Mouse (Mus musculus): ENCODE measurements around the gene Gm10563. TPM values are rescaled to one million over a fixed set of nuclear protein-coding genes. Genes with fewer than 3 reads are reported as not detected.
"Not testable (repeated sequence)": the region's sequence is repeated elsewhere in the genome, so short reads cannot be mapped to it uniquely, and the experiment has no call there.

The Gm10563 gene
- not detected in 2 replicates for polyA plus RNA-seq (2012; ENCODE audit: insufficient read depth, insufficient read length, missing spikeins)

- H3K4me3 ChIP-seq (ENCODE audit: insufficient read depth, low read depth, low read length); H3K4me1 ChIP-seq (ENCODE audit: control insufficient read depth, insufficient read depth, insufficient read length, low read length); H3K27ac ChIP-seq (replicated peaks; ENCODE audit: low read depth, low read length): not testable (repeated sequence)
Measured at GRCm38 (mm10) chr4:155645308-155645707, at the start of gene Gm10563. Gm10563 (minus strand) TSS chr4:155645408.

- Histone ChIP-seq H3K27ac (replicated peaks; ENCODE audit: low read depth, low read length) (no peak overlapping the region), H3K4me1 (ENCODE audit: control insufficient read depth, insufficient read depth, insufficient read length, low read length) (no peaks in the 10 kb centered on the region; the same call in 1 of the 2 replicates), H3K4me3 (ENCODE audit: insufficient read depth, low read depth, low read length) (peak overlapping the region; percentile 68)
Measured at GRCm38 (mm10) chr4:155694482-155695401, 49.5 kb upstream of the Gm10563 start.

GRCm38 (mm10) chr4:155694111-155694481, 48.9 kb upstream of the Gm10563 start, which contains the start of gene Fndc10:
Fndc10 (plus strand) TSS chr4:155694342.
- Histone ChIP-seq H3K27ac (replicated peaks; ENCODE audit: low read depth, low read length) (no peak within 1 kb of the TSS), H3K4me1 (ENCODE audit: control insufficient read depth, insufficient read depth, insufficient read length, low read length) (no peaks in the 10 kb centered on the region; the same call in 1 of the 2 replicates), H3K4me3 (ENCODE audit: insufficient read depth, low read depth, low read length) (peak within 1 kb of the TSS; percentile 68)

- Histone ChIP-seq H3K4me3 (ENCODE audit: insufficient read depth, low read depth, low read length) (no peak overlapping the region), H3K4me1 (ENCODE audit: control insufficient read depth, insufficient read depth, insufficient read length, low read length) (no peaks in the 10 kb centered on the region; the same call in 1 of the 2 replicates), H3K27ac (replicated peaks; ENCODE audit: low read depth, low read length) (no peak overlapping the region)
Measured at GRCm38 (mm10) chr4:155692421-155692820, 47.2 kb upstream of the Gm10563 start.

- no peak overlapping the region for H3K27ac ChIP-seq (replicated peaks; ENCODE audit: low read depth, low read length)
- no peak overlapping the region for H3K4me3 ChIP-seq (ENCODE audit: insufficient read depth, low read depth, low read length)
- H3K4me1 ChIP-seq (ENCODE audit: control insufficient read depth, insufficient read depth, insufficient read length, low read length) = no peaks in the 10 kb centered on the region; the same call in 1 of the 2 replicates
Measured at GRCm38 (mm10) chr4:155690571-155691375, 45.6 kb upstream of the Gm10563 start.

GRCm38 (mm10) chr4:155687764-155688163, 42.6 kb upstream of the Gm10563 start:
- not testable (repeated sequence) for H3K4me3 ChIP-seq (ENCODE audit: insufficient read depth, low read depth, low read length); H3K27ac ChIP-seq (replicated peaks; ENCODE audit: low read depth, low read length); H3K4me1 ChIP-seq (ENCODE audit: control insufficient read depth, insufficient read depth, insufficient read length, low read length)

GRCm38 (mm10) chr4:155683670-155684277, 38.6 kb upstream of the Gm10563 start:
- H3K4me1 ChIP-seq (ENCODE audit: control insufficient read depth, insufficient read depth, insufficient read length, low read length); H3K27ac ChIP-seq (replicated peaks; ENCODE audit: low read depth, low read length); H3K4me3 ChIP-seq (ENCODE audit: insufficient read depth, low read depth, low read length): not testable (repeated sequence)

- Histone ChIP-seq H3K4me3 (ENCODE audit: insufficient read depth, low read depth, low read length) (no peak overlapping the region), H3K4me1 (ENCODE audit: control insufficient read depth, insufficient read depth, insufficient read length, low read length) (no peaks in the 10 kb centered on the region), H3K27ac (replicated peaks; ENCODE audit: low read depth, low read length) (no peak overlapping the region)
Measured at GRCm38 (mm10) chr4:155675991-155676390, 30.8 kb upstream of the Gm10563 start.

- no peak overlapping the region for H3K27ac ChIP-seq (replicated peaks; ENCODE audit: low read depth, low read length)
- H3K4me3 ChIP-seq (ENCODE audit: insufficient read depth, low read depth, low read length) = no peak overlapping the region
- peaks cover 3% of the 10 kb centered on the region; the same call in 1 of the 2 replicates for H3K4me1 ChIP-seq (ENCODE audit: control insufficient read depth, insufficient read depth, insufficient read length, low read length)
Measured at GRCm38 (mm10) chr4:155672082-155672481, 26.9 kb upstream of the Gm10563 start.

GRCm38 (mm10) chr4:155670236-155670635, 25.0 kb upstream of the Gm10563 start:
- not testable (repeated sequence) for H3K27ac ChIP-seq (replicated peaks; ENCODE audit: low read depth, low read length); H3K4me1 ChIP-seq (ENCODE audit: control insufficient read depth, insufficient read depth, insufficient read length, low read length); H3K4me3 ChIP-seq (ENCODE audit: insufficient read depth, low read depth, low read length)

GRCm38 (mm10) chr4:155669598-155670075, 24.4 kb upstream of the Gm10563 start:
- Histone ChIP-seq H3K27ac (replicated peaks; ENCODE audit: low read depth, low read length) (no peak overlapping the region), H3K4me1 (ENCODE audit: control insufficient read depth, insufficient read depth, insufficient read length, low read length) (peaks cover 3% of the 10 kb centered on the region; the same call in 1 of the 2 replicates), H3K4me3 (ENCODE audit: insufficient read depth, low read depth, low read length) (peak overlapping the region; percentile 76)

GRCm38 (mm10) chr4:155668689-155669597, 23.7 kb upstream of the Gm10563 start, which contains the start of gene Mib2:
Mib2 (minus strand) TSS chr4:155669198.
- Histone ChIP-seq H3K4me3 (ENCODE audit: insufficient read depth, low read depth, low read length) (peak within 1 kb of the TSS; percentile 76), H3K27ac (replicated peaks; ENCODE audit: low read depth, low read length) (peak within 1 kb of the TSS; percentile 87), H3K4me1 (ENCODE audit: control insufficient read depth, insufficient read depth, insufficient read length, low read length) (peaks cover 3% of the 10 kb centered on the region; the same call in 1 of the 2 replicates)

GRCm38 (mm10) chr4:155666903-155667302, 21.7 kb upstream of the Gm10563 start:
- Histone ChIP-seq H3K4me3 (ENCODE audit: insufficient read depth, low read depth, low read length) (no peak overlapping the region), H3K27ac (replicated peaks; ENCODE audit: low read depth, low read length) (no peak overlapping the region), H3K4me1 (ENCODE audit: control insufficient read depth, insufficient read depth, insufficient read length, low read length) (peaks cover 3% of the 10 kb centered on the region; the same call in 1 of the 2 replicates)

- Histone ChIP-seq H3K4me1 (ENCODE audit: control insufficient read depth, insufficient read depth, insufficient read length, low read length) (peaks cover 9% of the 10 kb centered on the region), H3K27ac (replicated peaks; ENCODE audit: low read depth, low read length) (no peak overlapping the region; the same call in 1 of the 2 replicates), H3K4me3 (ENCODE audit: insufficient read depth, low read depth, low read length) (no peak overlapping the region)
Measured at GRCm38 (mm10) chr4:155660641-155661040, 15.4 kb upstream of the Gm10563 start.
